Mouse (Mus musculus): ENCODE measurements around the gene Galk2. TPM values are rescaled to one million over a fixed set of nuclear protein-coding genes. Genes with fewer than 3 reads are reported as not detected.

Galk2 gene
- polyA plus RNA-seq (2012; rRNA removed) = 28.2 and 33.5 TPM in 2 replicates

GRCm38 (mm10) chr2:125858521-125859280, at the start of gene Galk2, which contains the start of gene Cops2:
Galk2 (plus strand) TSS chr2:125859109.
Cops2 (minus strand) TSS chr2:125859139.
- peak; percentile 76 for DNase-seq (ENCODE audit: low spot score)

GRCm38 (mm10) chr2:125809551-125809950, 49.4 kb upstream of the Galk2 start:
- no peak for DNase-seq (ENCODE audit: low spot score)

- DNase-seq (ENCODE audit: low spot score) = no peak
These were observed 47.6 kb upstream of the Galk2 start for GRCm38 (mm10) chr2:125811332-125811731.

GRCm38 (mm10) chr2:125813972-125814595, 44.8 kb upstream of the Galk2 start:
- no peak for DNase-seq (ENCODE audit: low spot score)

GRCm38 (mm10) chr2:125820397-125820796, 38.5 kb upstream of the Galk2 start:
- no peak for DNase-seq (ENCODE audit: low spot score)

- no peak for DNase-seq (ENCODE audit: low spot score)
These were observed 32.7 kb upstream of the Galk2 start for GRCm38 (mm10) chr2:125826201-125826600.

- DNase-seq (ENCODE audit: low spot score) = no peak
These were observed 31.0 kb upstream of the Galk2 start for GRCm38 (mm10) chr2:125827898-125828297.

- no peak for DNase-seq (ENCODE audit: low spot score)
These were observed 29.0 kb upstream of the Galk2 start for GRCm38 (mm10) chr2:125829924-125830323.

GRCm38 (mm10) chr2:125838091-125838490, 20.8 kb upstream of the Galk2 start:
- no peak for DNase-seq (ENCODE audit: low spot score)

GRCm38 (mm10) chr2:125838708-125839284, 20.1 kb upstream of the Galk2 start:
- DNase-seq (ENCODE audit: low spot score) = no peak

GRCm38 (mm10) chr2:125851237-125851636, 7.7 kb upstream of the Galk2 start:
- no peak for DNase-seq (ENCODE audit: low spot score)

- no peak for DNase-seq (ENCODE audit: low spot score)
These were observed 1.2 kb upstream of the Galk2 start for GRCm38 (mm10) chr2:125857707-125858106.

GRCm38 (mm10) chr2:125863799-125864198, 4.9 kb downstream of the Galk2 start:
- no peak for DNase-seq (ENCODE audit: low spot score)

GRCm38 (mm10) chr2:125864551-125864950, 5.6 kb downstream of the Galk2 start:
- no peak for DNase-seq (ENCODE audit: low spot score)

- DNase-seq (ENCODE audit: low spot score) = no peak
These were observed 6.7 kb downstream of the Galk2 start for GRCm38 (mm10) chr2:125865585-125865984.

GRCm38 (mm10) chr2:125866058-125866740, 7.3 kb downstream of the Galk2 start:
- peak; percentile 29 for DNase-seq (ENCODE audit: low spot score)

GRCm38 (mm10) chr2:125868301-125868700, 9.4 kb downstream of the Galk2 start:
- DNase-seq (ENCODE audit: low spot score) = no peak

- DNase-seq (ENCODE audit: low spot score) = no peak
These were observed 11.2 kb downstream of the Galk2 start for GRCm38 (mm10) chr2:125870159-125870558.

- no peak for DNase-seq (ENCODE audit: low spot score)
These were observed 27.1 kb downstream of the Galk2 start for GRCm38 (mm10) chr2:125885891-125886576.

- no peak for DNase-seq (ENCODE audit: low spot score)
These were observed 34.2 kb downstream of the Galk2 start for GRCm38 (mm10) chr2:125893096-125893495.

- no peak for DNase-seq (ENCODE audit: low spot score)
These were observed 36.2 kb downstream of the Galk2 start for GRCm38 (mm10) chr2:125895099-125895498.

GRCm38 (mm10) chr2:125896355-125896754, 37.4 kb downstream of the Galk2 start:
- DNase-seq (ENCODE audit: low spot score) = no peak
